Mouse (Mus musculus) thymus, adult 2 months (tissue): ENCODE results near the gene Cysltr2.

Experiments used
- CTCF ChIP-seq: fragments of 200-500 bp; IDR thresholded peaks from 2 replicates; pipeline ENCODE4 v1.5.1; 2012; ENCODE audit warnings: mild to moderate bottlenecking, control low read depth, low read length, moderate library complexity, borderline replicate concordance; ENCODE audit not compliant: control insufficient read depth, poor library complexity, insufficient read depth; ENCODE audit errors: extremely low read depth
- POLR2A ChIP-seq: fragments of 200-500 bp; IDR thresholded peaks from 2 replicates; pipeline ENCODE4 v1.6.1; 2012; ENCODE audit warnings: mild to moderate bottlenecking, low read length, control low read depth, moderate library complexity; ENCODE audit not compliant: control insufficient read depth, poor library complexity, insufficient read depth; ENCODE audit errors: extremely low read depth

DNA sequence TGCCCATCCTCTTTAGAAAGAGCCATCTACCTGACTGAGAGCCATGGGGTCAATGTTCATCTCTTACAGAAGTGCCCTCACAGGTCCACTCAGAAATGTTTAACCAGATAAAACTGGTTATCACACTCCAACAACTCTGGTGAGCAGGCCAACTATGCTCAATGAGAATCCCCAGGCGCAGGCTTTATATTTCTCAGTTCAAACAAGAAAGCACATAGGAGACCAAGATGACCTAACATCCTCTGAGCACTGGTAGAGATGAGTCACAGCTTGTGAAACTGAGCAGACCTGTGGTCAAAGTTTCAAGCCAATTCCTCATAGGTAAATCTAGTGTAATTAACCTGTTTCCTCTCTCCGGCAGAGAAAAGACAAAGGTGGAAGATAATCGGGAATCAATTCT lies 31.6 kb downstream of the Cysltr2 start:
- TF ChIP-seq CTCF: no peak
- no peak for TF ChIP-seq POLR2A
